Mouse (Mus musculus): ENCODE measurements around the gene Gm28778.
"Not testable (repeated sequence)": the region's sequence is repeated elsewhere in the genome, so short reads cannot be mapped to it uniquely, and the experiment has no call there.

The Gm28778 gene

DNA sequence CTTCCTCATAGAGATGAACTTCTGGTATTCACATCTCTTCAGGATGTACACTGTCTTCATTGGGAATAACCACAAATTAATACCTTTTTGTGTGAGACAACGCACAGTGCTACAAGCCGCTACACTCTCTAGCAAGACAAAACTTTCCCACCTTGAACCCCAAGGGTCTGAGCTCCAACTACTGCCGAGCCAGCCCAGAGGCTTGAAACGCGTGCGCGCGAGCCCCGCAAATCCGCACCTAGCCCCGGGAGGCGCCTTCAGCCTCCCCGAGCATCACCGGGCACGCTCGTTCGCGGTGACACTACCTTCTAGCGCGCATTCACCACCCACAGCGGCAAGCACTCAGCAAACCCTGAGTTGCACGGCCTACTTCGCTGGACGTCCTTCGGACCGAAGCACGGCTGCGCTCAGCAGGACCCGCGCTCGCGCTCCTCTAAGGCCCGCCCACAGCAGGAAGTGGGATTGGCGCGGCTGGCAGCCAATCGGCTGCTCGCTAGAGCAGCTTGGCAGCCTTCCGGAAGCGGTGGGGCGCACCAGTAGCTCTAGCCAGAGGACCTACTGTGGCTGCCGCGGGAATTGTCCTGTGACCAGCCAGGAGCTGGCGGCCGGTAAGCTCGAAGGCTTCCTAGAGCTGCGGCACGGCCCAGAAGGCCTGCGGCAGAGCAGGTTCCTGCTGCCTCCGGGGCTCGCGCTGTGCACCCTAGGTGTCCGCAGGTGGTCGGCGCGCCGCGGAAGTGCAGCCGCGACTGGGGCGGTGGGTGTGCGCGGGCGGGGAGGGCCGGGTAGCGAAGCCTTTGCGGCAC is at the start of gene Gm28778, which contains the start of the genes Pms1 and Ormdl1:
Gene Gm28778, plus strand, starts transcription at position 531 of the 803 bp plus-strand sequence.
Gene Pms1, minus strand, starts transcription at position 438 of the 803 bp plus-strand sequence.
Gene Ormdl1, plus strand, starts transcription at position 515 of the 803 bp plus-strand sequence.
- DNase-seq = peak; percentile 95 to 98

DNA sequence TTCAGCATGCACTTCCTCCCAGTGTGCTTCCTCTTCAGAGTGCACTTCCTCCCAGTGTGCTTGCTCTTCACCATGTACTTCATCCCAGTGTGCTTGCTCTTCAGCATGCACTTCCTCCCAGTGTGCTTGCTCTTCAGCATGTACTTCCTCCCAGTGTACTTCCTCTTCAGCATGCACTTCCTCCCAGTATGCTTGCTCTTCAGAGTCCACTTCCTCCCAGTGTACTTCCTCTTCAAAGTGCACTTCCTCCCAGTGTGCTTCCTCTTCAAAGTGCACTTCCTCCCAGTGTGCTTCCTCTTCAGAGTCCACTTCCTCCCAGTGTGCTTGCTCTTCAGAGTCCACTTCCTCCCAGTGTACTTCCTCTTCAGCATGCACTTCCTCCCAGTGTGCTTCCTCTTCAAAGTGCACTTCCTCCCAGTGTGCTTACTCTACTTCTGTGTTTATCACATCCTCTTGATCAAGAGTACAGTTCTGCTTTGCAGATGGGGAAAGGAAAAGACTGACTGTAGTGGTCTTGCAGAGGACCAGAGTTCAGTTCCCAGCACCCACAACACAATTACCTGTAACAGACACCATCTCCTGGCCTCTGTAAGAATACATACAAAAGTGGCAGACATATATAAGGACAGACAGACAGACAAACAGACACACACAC is 31.8 kb upstream of the Gm28778 start:
- DNase-seq = not testable (repeated sequence)

DNA sequence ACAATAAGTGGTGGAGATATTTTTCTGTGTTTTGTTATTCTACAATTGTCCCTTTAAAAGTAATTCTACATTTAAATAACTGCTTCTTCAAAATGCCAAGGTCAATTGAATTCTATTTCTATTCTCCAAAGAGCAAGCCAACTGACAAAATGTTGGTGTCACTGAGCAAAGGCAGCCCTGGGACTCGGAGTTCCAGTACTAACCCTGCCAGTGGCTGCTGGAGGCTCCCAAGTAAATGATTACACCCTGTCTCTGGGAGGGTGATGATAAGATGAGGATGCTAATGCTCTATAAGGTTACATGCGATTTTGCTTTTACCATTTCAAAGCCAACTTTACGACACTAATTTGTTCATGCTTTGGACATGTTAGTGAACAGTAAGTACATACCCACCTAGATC is 27.0 kb upstream of the Gm28778 start:
- DNase-seq = no peak

DNA sequence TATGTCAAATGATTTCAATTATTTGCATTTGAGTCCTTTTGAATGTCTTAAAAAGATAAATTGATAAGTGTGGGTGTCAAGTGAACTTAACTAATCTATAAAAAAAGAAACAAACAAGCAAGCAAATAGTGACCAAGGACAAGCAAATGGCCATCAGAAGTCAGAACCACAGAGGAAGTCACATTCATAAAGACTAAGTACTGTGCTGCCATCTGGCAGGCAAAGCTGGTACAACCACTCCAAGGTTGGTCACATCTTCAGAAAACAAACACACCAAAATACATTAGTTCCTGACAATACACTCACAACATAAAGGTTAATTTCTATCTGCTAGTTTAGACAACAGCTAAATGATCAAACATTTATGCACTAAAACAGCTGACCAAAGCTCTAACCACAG is 24.3 kb upstream of the Gm28778 start:
- peak in 1 of 2 experiments; percentile 59 for DNase-seq

DNA sequence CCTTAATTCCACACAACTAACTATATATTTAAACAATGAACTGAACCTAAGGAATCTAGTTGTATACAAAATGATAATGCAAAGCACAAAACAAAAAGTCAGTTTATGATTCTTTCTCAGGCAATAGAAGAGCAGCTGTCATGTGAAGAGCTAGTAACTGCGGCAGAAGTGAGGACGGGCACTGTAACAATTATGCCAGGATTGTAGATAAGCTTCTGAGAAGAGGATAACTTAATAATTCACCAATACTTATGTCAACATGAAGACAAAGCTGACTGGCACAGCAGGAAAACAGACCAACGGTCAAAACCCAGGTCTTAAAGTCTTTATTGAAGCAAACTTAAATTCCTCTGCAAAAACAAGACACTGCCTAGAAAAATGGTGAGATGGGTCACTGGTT is 5.7 kb upstream of the Gm28778 start:
- no peak for DNase-seq

DNA sequence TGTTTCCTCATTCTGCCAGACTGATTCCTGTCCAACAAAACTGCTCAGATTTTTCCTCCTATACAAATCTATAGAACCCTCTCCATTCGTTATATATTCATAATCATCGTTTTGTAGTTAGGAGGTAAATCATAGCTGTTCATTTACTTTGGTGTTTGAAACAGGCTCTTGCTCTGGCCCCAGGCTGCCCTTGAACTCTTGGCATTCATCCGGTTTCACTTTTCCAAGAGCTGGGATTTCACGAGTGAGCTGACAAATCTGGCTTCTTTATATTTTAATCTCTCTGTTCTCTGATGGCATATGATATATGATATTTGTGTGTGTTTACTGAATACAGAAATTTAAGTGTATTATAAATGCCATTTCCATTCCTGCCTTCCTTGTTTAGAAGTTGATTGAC is 3.6 kb downstream of the Gm28778 start:
- DNase-seq = no peak

DNA sequence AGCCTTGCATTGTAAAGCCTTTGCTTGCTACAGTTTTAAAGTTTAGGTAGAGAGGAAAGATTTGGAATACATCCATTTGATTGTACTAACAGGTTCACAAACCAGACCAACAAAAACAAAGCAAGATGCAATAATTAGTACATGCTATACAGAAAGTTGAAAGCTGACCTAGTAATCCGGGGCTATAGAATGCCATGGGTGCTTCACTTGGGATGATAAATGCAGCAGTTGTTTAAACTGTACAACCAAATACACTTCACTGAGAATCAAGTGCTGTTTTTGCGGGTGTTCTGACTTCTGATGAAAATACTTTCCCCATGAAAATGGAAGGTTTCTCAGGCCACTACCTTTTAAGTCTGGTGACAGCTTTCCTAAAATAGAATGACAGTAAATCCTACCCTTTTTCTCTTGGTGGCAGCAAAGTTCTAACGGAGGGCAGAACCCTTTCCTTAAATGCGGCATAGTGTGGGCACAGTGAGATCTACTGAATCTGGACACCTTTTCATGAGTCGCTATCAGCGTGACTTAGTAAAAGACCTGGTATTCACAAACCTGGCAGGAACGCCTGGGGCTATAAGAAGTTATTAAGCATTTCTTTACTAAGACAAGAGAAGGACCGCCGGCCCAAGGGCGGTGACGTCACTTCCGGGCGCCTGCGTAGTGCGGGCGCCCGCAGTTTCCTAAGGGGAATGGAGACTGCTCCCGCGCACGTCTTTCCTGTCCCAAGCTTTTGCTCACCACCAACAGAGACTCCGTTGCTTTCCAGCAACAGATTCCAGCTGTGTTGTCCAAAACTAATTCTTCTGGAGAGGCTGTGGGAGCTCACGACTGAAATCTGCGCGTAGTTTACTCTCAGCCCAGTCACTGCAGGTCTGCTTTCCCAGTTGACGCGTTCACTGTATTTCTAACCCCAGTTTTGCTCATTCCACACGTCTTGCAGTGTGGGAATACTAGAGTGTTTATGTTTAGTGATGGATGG is 16.4 kb downstream of the Gm28778 start, which contains the start of gene Osgepl1:
Gene Osgepl1, plus strand, starts transcription at position 636 of the 979 bp plus-strand sequence.
- peak; percentile 91 for DNase-seq

DNA sequence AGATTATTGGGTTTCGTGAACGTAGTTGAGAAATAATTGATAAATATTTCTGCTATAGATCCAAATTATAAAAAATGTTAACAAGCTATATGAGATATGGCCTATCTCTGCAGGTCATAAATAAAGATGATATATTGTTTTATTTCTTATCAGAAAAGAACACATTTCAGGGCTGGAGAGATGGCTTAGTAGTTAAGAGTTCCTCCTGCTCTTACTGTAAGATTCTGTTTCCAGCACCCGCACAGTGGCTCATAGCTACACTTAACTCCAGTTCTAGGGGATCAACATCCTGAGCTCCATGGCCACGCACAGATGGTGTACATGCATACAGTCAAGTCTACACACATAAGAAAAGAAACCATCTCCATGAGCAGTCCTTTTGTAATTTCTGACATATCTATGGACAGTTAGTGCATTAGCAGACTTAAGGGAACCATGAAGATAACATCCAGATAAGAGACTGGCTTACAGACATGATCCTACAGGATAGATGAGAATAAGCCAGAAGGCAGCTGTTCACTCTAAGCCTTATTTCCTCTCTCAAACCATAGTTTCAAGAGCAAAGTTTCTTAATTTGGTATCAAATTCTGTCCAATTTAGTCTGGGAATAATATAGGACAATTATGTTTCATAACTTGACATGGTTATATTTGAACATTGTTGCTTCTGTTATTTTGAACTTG is 24.9 kb downstream of the Gm28778 start:
- no peak for DNase-seq

DNA sequence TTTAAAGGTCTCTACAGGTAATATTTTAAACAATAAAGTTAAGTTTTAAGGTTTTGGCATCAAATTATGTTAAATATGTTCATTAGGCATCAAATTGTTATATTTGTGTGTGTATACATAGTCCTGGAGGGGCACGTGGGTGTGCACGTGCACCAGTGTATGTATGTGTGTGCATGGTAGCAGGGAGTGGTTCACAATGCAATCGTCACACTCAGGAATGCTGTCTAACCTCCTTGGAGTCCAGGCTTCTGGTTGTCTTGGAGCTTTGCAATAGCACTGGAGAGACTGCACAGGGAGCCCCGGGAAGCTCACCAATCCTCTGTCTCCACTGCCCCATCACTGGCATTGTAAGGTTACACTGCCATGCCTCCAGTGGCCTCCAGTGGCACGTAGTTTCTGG is 26.3 kb downstream of the Gm28778 start:
- no peak for DNase-seq

DNA sequence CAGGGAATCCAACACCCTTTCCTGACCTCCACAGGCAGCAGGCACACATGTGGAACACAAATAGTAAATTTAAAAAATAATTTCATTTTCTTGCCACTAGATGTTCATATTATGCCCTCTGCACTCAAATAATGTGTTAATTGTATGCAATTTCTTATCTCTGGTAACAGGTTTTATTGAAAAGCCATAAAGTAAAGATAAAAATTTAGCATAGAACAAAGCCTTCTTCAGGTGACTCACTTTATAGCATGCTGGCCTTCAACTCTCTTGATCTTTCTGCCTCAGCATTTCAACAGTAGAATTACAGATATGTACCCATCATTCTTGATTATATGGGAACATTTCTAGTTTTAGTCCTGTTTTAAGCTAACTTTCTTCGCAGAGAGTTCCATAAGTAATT is 27.4 kb downstream of the Gm28778 start:
- DNase-seq = no peak

DNA sequence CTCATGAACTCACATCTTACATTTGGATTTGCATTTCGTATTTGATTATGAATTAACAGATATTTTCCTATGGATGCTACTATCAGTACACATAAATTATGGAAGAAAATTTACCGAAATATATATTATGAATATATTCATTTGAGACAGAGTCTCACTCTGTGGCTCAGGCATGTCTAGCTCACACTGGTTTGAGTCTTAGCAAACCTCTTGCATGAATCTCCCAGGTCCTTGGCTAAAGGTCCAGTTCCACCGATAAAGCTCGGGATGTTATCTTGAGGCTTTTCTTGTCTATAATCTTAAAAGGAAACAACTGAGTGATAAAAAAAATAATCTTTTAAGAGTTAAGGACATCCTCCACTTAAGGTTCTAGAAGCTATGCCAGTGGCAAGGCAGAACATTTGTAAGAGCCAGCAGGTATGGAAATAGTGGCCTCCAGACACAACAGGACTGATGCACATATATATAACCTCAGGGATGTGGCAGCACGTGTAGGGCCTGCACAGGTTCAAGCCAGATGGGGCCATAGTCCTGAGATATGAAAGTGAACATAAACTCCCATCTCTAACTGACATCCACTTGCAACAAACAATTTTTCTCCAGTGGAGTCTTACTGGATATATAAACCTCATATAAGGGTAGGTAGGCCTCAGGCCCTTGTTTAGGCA is 28.1 kb downstream of the Gm28778 start:
- DNase-seq = no peak

DNA sequence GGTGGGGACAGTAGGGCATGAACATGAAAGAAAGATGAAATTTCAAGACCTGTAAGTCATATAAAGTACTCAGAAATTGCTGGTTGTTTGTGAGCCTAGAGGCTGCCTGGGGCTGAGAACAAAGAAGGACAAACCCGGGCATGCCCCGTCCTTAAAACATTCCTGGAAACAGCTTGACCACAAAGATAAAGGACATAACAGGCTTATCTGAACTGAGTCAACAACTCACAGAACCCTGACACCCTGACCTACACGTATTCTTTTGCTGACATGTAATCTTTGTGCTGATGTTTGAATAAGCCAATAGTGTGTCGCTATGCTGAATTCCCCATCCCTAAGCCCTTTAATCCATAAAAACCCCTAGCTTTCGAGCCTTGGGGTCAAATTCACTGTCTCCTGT is 36.6 kb downstream of the Gm28778 start:
- DNase-seq = not testable (repeated sequence)

DNA sequence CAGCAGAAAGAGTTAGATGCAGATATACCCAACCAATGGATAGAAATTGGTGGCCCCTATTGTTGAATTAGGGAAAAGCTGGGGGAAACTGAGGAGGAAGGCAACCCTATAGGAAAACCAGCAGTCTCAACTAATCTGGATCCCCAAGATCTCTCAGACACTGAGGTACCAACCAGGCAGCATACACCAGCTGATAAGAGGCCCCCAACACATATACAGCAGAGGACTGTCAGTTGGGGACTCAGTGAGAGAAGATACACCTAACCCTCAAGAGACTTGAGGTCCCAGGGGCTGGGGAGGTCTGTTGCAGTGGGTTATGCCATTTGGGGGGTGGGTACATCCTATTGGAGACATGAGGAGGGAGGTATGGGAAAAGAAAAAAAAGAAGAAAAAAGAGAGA is 38.6 kb downstream of the Gm28778 start:
- no peak for DNase-seq

DNA sequence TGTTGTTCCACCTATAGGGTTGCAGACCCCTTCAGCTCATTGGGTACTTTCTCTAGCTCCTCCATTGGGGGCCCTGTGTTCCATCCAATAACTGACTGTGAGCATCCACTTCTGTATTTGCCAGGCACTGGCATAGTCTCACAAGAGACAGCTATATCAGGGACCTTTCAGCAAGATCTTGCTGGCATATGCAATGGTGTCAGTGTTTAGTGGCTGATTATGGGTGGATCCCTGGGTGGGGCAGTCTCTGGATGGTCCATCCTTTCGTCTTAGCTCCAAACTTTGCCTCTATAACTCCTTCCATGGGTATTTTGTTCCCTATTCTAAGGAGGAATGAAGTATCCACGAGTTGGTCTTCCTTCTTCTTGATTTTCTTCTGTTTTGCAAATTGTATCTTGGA is 40.5 kb downstream of the Gm28778 start:
- not testable (repeated sequence) for DNase-seq

DNA sequence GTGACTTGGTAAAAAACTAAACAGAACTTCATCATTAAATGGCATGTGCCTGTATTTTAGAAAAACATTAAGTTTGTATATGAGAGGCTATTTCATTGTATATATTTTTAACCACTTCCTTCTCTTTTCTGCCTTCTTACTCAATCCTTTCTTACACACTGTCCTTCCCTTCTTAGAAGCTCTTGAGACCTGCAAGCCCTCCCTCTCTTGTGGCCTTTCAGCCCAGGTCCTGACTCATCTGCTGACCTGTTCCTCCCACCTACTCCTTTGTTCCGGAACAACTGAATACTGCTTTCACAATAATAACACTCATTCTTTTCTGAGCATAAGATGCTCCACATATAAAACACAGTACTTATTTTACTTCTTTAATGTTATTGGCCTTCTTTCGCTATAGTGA is 44.2 kb downstream of the Gm28778 start:
- no peak for DNase-seq

DNA sequence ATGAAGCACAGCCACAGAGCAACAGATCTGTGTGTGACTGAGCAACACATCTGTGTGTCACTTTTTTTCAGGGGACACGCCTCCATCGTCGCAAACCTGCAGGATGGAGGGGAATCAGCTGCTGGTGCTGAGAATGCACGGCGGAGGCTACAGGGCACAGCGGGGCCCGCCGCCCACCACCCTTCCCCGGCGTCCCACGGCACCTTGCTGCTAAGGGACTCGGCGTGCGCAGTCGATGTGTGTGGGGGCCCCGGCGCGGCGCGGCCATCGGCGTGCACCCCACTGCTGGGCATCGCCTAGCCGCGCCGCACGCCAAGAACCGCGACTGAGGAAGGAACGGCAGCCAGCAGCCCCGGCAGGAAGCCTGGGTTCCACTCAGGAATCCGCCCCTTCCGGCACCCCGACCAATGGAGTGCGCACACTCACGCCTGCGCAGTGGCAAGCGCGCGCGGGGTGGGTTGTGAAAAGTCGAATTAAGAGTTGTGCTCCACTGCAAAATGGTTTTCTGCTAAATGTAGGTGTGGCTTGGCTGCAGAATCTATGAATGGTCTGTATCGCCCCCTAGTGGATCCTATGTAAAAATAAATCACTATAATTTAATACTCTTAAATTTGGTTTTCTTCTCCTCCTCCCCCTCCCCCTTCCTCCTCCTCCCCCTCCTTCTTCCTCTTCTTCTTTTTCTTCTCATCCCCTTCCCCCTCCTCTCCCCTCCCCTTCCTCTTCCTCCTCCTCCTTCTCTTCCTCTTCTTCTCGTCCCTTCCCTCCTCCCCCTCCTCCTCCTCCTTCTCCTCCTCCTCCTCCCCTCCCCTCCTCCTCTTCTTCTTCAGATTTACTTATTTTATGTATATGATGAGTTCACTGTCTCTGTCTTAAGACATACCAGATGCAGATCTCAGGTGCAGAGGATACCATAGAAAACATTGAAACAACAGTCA is 55.7 kb downstream of the Gm28778 start, which contains the start of the genes Asdurf, Gm28551 and Asnsd1:
Gene Asdurf, minus strand, starts transcription at position 293 of the 935 bp plus-strand sequence.
Gene Gm28551, minus strand, starts transcription at position 341 of the 935 bp plus-strand sequence.
Gene Asnsd1, minus strand, starts transcription at position 426 of the 935 bp plus-strand sequence.
- DNase-seq = peak; percentile 95 to 97

DNA sequence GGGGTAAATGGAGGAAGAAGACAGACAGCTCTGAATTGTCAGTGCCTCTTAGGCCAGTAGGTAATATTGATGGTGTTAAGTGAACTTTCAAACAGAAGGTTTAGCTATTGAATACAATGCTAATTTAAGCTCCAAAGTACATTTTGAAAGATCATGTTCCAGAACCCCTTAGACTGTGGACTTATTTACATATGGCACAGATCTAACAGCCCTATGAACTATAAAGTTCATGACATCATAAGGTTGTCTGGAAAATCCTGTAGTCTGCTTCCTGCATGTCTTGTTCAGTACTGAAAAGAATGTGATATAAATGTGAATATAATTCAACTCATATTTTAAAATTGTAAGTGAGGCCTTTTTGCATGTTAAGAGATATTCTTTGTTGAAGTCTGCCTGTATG is 62.1 kb downstream of the Gm28778 start:
- no peak for DNase-seq

All from kidney, postnatal 25 days (tissue).